Mouse (Mus musculus): ENCODE measurements around the gene Slc35c1. TPM values are rescaled to one million over a fixed set of nuclear protein-coding genes. Genes with fewer than 3 reads are reported as not detected.

Slc35c1 gene
- polyA plus RNA-seq, 1 experiment: 29.6 TPM

DNA sequence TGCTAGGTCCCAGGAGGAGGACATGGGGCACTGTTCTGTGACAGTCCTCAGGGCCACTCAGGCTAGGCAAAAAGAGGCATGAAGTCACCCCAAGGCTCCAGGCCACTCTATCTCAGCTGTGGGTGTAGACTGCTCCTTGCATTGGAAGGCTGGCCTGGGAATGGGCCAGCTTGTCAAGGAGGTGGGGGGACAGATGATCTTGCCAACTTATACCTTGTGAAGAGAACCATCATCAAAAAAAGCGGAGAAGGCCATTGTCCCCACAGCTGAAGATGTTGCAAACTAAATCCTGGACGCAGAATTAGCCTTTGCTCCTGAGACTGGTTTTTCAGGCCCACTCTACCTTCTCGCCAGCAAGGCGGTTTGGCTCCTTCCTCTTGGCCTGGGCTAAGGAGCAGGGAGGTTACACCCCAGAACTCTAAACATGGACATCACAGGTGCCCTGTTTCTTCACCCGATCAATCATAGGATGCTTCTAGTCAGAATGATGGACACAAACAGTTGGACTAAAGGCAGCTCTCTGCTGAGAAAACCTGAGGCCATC, 56.5 kb downstream of the Slc35c1 start:
- Histone ChIP-seq H3K36me3 (ENCODE audit: control insufficient read depth, insufficient read depth, low read length) (no peaks in the 10 kb centered on the region), H3K4me3 (ENCODE audit: insufficient read depth, low read depth, low read length) (no peak overlapping the region), H3K27me3 (replicated peaks; ENCODE audit: control insufficient read depth, insufficient read depth, low read length) (no peaks in the 10 kb centered on the region), H3K4me1 (ENCODE audit: control insufficient read depth, insufficient read depth, low read length) (peaks cover 25% of the 10 kb centered on the region; the same call in 1 of the 2 replicates), H3K27ac (ENCODE audit: insufficient read depth, low read depth, low read length) (no peak overlapping the region)
- TF ChIP-seq POLR2A (IDR thresholded peaks at IDR 0.05; ENCODE audit: low read depth, low read length) (no peak), CTCF (conservative IDR thresholded peaks at IDR 0.05; ENCODE audit: insufficient read depth, insufficient read length, low read depth, low read length) (no peak)
- no peak for DNase-seq
- 86% methylated on average over 5 of the region's 5 CpGs for WGBS

Other genes with a start within 250 kb of the Slc35c1 start
- 81.9 and 92.5 TPM in 2 replicates for gene Pex16, start 85.9 kb downstream of the Slc35c1 start, polyA plus RNA-seq (2012; rRNA removed)
- gene Large2, start 85.7 kb downstream of the Slc35c1 start, polyA plus RNA-seq (2012; rRNA removed): 54.1 and 70.7 TPM in 2 replicates
- 4.3 and 5.3 TPM in 2 replicates for gene 1700029I15Rik, start 78.0 kb downstream of the Slc35c1 start, polyA plus RNA-seq (2012; rRNA removed)
- gene Mapk8ip1, start 59.3 kb downstream of the Slc35c1 start, polyA plus RNA-seq (2012; rRNA removed): 41.5 and 49.3 TPM in 2 replicates
- 13.5 and 15.3 TPM in 2 replicates for gene Cry2, start 26.5 kb downstream of the Slc35c1 start, polyA plus RNA-seq (2012; rRNA removed)
- gene Chst1, start 139.2 kb upstream of the Slc35c1 start, polyA plus RNA-seq (2012; rRNA removed): 10.7 and 10.9 TPM in 2 replicates

Measured in kidney, adult 2 months (tissue).